Mouse (Mus musculus) erythroblast, embryonic 14.5 days (primary cell): Measurements from ENCODE around the gene Ppp1r12b.

Experiments used
- GATA1 ChIP-seq: IDR thresholded peaks from 2 replicates; pipeline ENCODE4 v1.6.1; 2012; ENCODE audit warnings: low read length, inconsistent platforms, mixed read lengths
- TAL1 ChIP-seq: IDR thresholded peaks from 3 replicates; pipeline ENCODE4 v1.6.1; 2012; ENCODE audit warnings: low read length, inconsistent platforms, mixed read lengths

GRCm38 (mm10) chr1:134894803-134895202 lies 60.9 kb downstream of the Ppp1r12b start:
- TF ChIP-seq GATA1 (no peak), TAL1 (no peak)
